Mouse (Mus musculus) cortical plate, adult 2 months (tissue): ENCODE data around the gene Inpp5b.

Experiments used
- CTCF ChIP-seq: fragments of 200-500 bp; IDR thresholded peaks from 2 replicates; pipeline ENCODE4 v1.5.1; 2011; ENCODE audit warnings: mild to moderate bottlenecking, control low read depth, low read length; ENCODE audit not compliant: insufficient read depth; ENCODE audit errors: extremely low read depth
- POLR2A ChIP-seq: fragments of 200-500 bp; IDR thresholded peaks from 2 replicates; pipeline ENCODE4 v1.6.1; 2011; ENCODE audit warnings: mild to moderate bottlenecking, low read length, control low read depth; ENCODE audit not compliant: insufficient read depth; ENCODE audit errors: extremely low read depth

DNA sequence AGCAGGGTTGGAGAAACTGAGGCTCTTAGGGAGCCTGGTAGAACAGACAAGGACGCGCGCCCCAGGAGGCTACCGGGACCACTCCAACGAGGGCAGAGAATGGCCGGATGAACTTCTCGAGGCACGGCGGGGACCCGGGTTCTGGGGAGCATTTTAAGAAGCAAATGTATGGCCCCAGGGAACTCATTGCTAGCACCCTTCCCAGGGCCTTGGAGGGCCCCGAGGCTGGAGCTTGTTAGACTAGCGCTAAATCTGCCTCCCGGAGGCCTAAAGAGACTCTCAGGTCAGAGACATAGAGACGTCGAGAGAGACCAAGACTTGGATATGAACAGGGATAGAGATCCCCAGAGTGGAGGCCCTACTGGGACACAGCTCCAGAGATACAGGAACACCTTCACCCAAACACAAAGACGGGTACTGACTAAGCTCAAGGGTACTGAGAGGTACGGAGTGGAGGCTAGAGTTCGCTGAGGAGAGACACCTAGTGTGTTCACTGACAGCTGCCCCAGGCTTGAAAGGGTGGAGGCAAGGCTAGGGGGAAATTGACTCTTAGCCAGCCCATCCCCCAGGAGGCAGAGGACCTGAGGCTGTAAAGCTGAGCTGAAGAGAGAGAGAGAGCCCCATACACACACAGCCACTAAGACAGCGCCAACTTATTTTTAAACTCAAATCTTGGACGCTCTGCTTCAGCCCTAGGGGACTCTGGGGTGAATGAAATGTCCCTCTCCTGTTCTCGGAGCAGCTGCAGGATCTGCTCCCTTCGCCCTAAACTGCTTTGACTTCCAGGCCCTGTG, 40.4 kb upstream of the Inpp5b start:
- TF ChIP-seq CTCF (no peak), POLR2A (no peak)
